Mouse (Mus musculus) midbrain, postnatal 0 days (tissue): Measurements from ENCODE around the gene Cfap97d1. TPM values are rescaled to one million over a fixed set of nuclear protein-coding genes. Genes with fewer than 3 reads are reported as not detected.

Experiments
- ATAC-seq: fragments of 200-750 bp; cut with Nextera tagmentation; 2 replicates; pipeline ENCODE4 v1.8.0; 2017; ENCODE audit warnings: moderate number of reproducible peaks, mild to moderate bottlenecking, moderate TSS enrichment, moderate library complexity; ENCODE audit not compliant: low FRiP score
- DNase-seq: peaks from one replicate; pipeline ENCODE4 v3.0.0-alpha.2; 2015; ENCODE audit warnings: low spot score
- H3K27ac ChIP-seq: fragments of 300-500 bp; sonication (generic); 2 replicates; pipeline ENCODE4 v1.5.1; 2014; ENCODE audit warnings: low read depth, mild to moderate bottlenecking, low read length, mixed read lengths
- H3K27me3 ChIP-seq: fragments of 300-500 bp; sonication (generic); 2 replicates; pipeline ENCODE4 v1.6.1; 2014; ENCODE audit warnings: low read length, control low read depth, mixed read lengths; ENCODE audit not compliant: insufficient read depth
- H3K36me3 ChIP-seq: fragments of 300-500 bp; sonication (generic); 2 replicates; pipeline ENCODE4 v1.6.1; 2014; ENCODE audit warnings: low read length, control low read depth, mixed read lengths; ENCODE audit not compliant: insufficient read depth
- H3K4me1 ChIP-seq: fragments of 300-500 bp; sonication (generic); 2 replicates; pipeline ENCODE4 v1.6.1; 2014; ENCODE audit warnings: mild to moderate bottlenecking, control low read depth, antibody characterized with exemption, low read length, mixed read lengths; ENCODE audit not compliant: insufficient read depth
- H3K4me2 ChIP-seq: fragments of 300-500 bp; sonication (generic); 2 replicates; pipeline ENCODE4 v1.6.1; 2014; ENCODE audit warnings: low read depth, mild to moderate bottlenecking, low read length, mixed read lengths; ENCODE audit not compliant: poor library complexity, severe bottlenecking
- H3K4me3 ChIP-seq: fragments of 300-500 bp; sonication (generic); 2 replicates; pipeline ENCODE4 v1.5.1; 2014; ENCODE audit warnings: low read depth, mild to moderate bottlenecking, low read length, moderate library complexity
- H3K9ac ChIP-seq: fragments of 300-500 bp; sonication (generic); replicated peaks from 2 replicates; pipeline ENCODE4 v1.6.1; 2014; ENCODE audit warnings: mild to moderate bottlenecking, low read length, moderate library complexity, mixed read lengths; ENCODE audit not compliant: poor library complexity, severe bottlenecking
- H3K9me3 ChIP-seq: fragments of 300-500 bp; sonication (generic); 2 replicates; pipeline ENCODE4 v1.6.1; 2016; ENCODE audit warnings: low read length, control low read depth
- CTCF ChIP-seq: IDR thresholded peaks from 2 replicates; pipeline ENCODE4 v1.5.1; 2016; ENCODE audit warnings: antibody characterized with exemption, mild to moderate bottlenecking
- WGBS: fragments of 180-500 bp; shearing (Covaris S2); extraction: QIAGEN DNeasy Blood & Tissue Kit; methylation state at CpG from one replicate; pipeline ENCODE4 v1.1.7; 2014; 5-methylcytosine and 5-hydroxymethylcytosine counted together
- polyA plus RNA-seq: library from polyadenylated mRNA; unstranded; fragments of >200 nt; fragmentation: Nextera tagmentation; extraction: Ambion mirVana; gene quantifications from 2 replicates; pipeline ENCODE4 v1.2.1, GENCODE M21; 2015
- total RNA-seq: library from RNA; depleted of rRNA; stranded (reverse); fragments of >200 nt; gene quantifications from 2 replicates; pipeline ENCODE4 v1.2.3, GENCODE M21; 2014

The Cfap97d1 gene
- total and polyA plus RNA-seq, 2 experiments from 2014 or later, result not detected

GRCm38 (mm10) chr11:102034887-102035286, 50.8 kb downstream of the Cfap97d1 start:
- Histone ChIP-seq H3K9ac (no peak overlapping the region), H3K4me2 (no peak overlapping the region), H3K9me3 (no peaks in the 10 kb centered on the region), H3K36me3 (no peaks in the 10 kb centered on the region), H3K4me3 (no peak overlapping the region), H3K27ac (no peak overlapping the region), H3K27me3 (no peaks in the 10 kb centered on the region), H3K4me1 (no peaks in the 10 kb centered on the region)
- WGBS, result 49% methylated on average over 8 of the region's 8 CpGs
- peak; percentile 70 for DNase-seq
- ATAC-seq, result no peak
- no peak for TF ChIP-seq CTCF

DNA sequence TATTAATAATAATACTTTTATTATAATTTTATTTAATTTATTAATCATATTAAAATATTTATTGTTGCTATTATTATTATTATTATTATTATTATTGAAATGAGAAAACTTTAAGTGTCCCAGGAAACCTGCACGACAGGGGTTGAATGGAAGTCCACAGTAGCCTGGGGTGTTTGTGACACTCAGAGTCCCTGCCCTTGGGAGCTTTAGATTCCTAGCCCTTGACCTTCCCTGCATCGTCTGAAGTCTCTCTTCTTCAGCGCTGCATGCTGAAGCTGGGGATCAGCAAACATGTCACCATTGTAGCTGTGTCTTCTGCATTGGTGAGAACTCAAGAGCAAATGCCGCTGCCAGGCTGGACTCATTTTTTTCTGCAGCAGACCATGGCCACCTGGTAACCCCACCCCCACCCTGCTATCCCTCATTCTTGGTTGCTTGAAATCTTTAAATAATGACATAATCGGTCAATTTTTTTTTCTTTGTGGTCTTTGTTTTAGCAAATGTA, 51.4 kb downstream of the Cfap97d1 start:
- no peak overlapping the region for H3K4me2 ChIP-seq
- no peaks in the 10 kb centered on the region for H3K36me3 ChIP-seq
- H3K27ac ChIP-seq, result no peak overlapping the region
- ATAC-seq (no peak), DNase-seq (no peak)
- WGBS, result 80% methylated on average over 5 of the region's 5 CpGs
- no peak overlapping the region for H3K9ac ChIP-seq
- no peaks in the 10 kb centered on the region for H3K9me3 ChIP-seq
- no peaks in the 10 kb centered on the region for H3K4me1 ChIP-seq
- H3K27me3 ChIP-seq, result no peaks in the 10 kb centered on the region
- H3K4me3 ChIP-seq, result no peak overlapping the region
- TF ChIP-seq CTCF, result no peak

DNA sequence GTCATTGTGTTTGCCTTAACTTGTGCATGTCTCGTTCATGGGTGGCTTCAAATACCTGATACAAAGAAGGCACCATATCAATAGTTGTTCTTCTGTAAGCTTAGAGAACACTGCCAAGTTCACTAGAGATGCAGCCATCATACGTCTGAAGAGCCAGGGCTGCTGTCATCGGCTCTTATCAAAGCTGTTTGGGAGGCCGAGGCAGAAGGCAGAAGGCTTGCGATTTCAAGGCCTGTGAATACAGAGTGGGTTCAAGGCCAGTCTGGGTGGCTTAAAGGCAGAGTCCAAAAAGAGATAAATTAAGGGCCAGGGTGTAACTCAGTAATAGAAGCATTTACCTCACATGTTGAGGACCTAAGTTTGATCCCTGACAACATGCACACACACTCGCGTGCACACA, 52.3 kb downstream of the Cfap97d1 start:
- no peaks in the 10 kb centered on the region for H3K27me3 ChIP-seq
- TF ChIP-seq CTCF, result no peak
- ATAC-seq (no peak), DNase-seq (no peak)
- H3K9ac ChIP-seq, result no peak overlapping the region
- H3K4me3 ChIP-seq, result no peak overlapping the region
- H3K36me3 ChIP-seq, result no peaks in the 10 kb centered on the region
- no peak overlapping the region for H3K4me2 ChIP-seq
- whole genome bisulfite sequencing, result 78% methylated on average over 7 of the region's 7 CpGs
- H3K27ac ChIP-seq, result no peak overlapping the region
- H3K4me1 ChIP-seq, result no peaks in the 10 kb centered on the region
- H3K9me3 ChIP-seq, result no peaks in the 10 kb centered on the region

- Histone ChIP-seq H3K4me1 (no peaks in the 10 kb centered on the region), H3K9me3 (no peaks in the 10 kb centered on the region), H3K36me3 (no peaks in the 10 kb centered on the region), H3K27ac (no peak overlapping the region), H3K9ac (no peak overlapping the region), H3K4me3 (no peak overlapping the region), H3K27me3 (no peaks in the 10 kb centered on the region), H3K4me2 (no peak overlapping the region)
- DNase-seq, result no peak
- whole genome bisulfite sequencing, result 84% methylated on average over 6 of the region's 6 CpGs
- TF ChIP-seq CTCF, result no peak
- ATAC-seq, result no peak
Observed at GRCm38 (mm10) chr11:102037789-102038188, 53.7 kb downstream of the Cfap97d1 start.

GRCm38 (mm10) chr11:102039487-102040137, 55.5 kb downstream of the Cfap97d1 start:
- H3K9me3 ChIP-seq, result no peaks in the 10 kb centered on the region
- ATAC-seq (no peak), DNase-seq (no peak)
- 63% methylated on average over 13 of the region's 13 CpGs for WGBS
- peak overlapping the region; percentile 15; the same call in 1 of the 2 replicates for H3K4me2 ChIP-seq
- H3K4me1 ChIP-seq, result no peaks in the 10 kb centered on the region
- H3K36me3 ChIP-seq, result no peaks in the 10 kb centered on the region
- H3K4me3 ChIP-seq, result no peak overlapping the region
- H3K27me3 ChIP-seq, result no peaks in the 10 kb centered on the region
- H3K9ac ChIP-seq, result no peak overlapping the region
- no peak for TF ChIP-seq CTCF
- H3K27ac ChIP-seq, result no peak overlapping the region; the same call in 1 of the 2 replicates

- no peaks in the 10 kb centered on the region for H3K36me3 ChIP-seq
- no peak overlapping the region for H3K4me3 ChIP-seq
- H3K4me2 ChIP-seq, result peak overlapping the region; percentile 15; the same call in 1 of the 2 replicates
- peak; percentile 94 for TF ChIP-seq CTCF
- no peaks in the 10 kb centered on the region for H3K4me1 ChIP-seq
- no peaks in the 10 kb centered on the region for H3K27me3 ChIP-seq
- ATAC-seq (peak; percentile 60; the same call in 1 of the 2 replicates), DNase-seq (peak; percentile 96)
- H3K27ac ChIP-seq, result no peak overlapping the region
- WGBS, result under 1% methylated on average over 9 of the region's 9 CpGs
- no peak overlapping the region for H3K9ac ChIP-seq
- no peaks in the 10 kb centered on the region for H3K9me3 ChIP-seq
Observed at GRCm38 (mm10) chr11:102040138-102040524, 56.1 kb downstream of the Cfap97d1 start.
